Mouse (Mus musculus) heart, embryonic 12.5 days (tissue): ENCODE data around the gene Stox1. TPM values are rescaled to one million over a fixed set of nuclear protein-coding genes. Genes with fewer than 3 reads are reported as not detected.

Experiments used
- ATAC-seq: fragments of 200-750 bp; cut with Nextera tagmentation; 2 replicates; pipeline ENCODE4 v1.8.0; 2017; ENCODE audit warnings: moderate TSS enrichment, moderate library complexity; ENCODE audit not compliant: insufficient number of reproducible peaks, low FRiP score
- H3K27ac ChIP-seq: fragments of 300-500 bp; sonication (generic); 2 replicates; pipeline ENCODE4 v1.5.1; 2016; ENCODE audit warnings: mild to moderate bottlenecking, moderate library complexity; ENCODE audit not compliant: poor library complexity, severe bottlenecking
- H3K27me3 ChIP-seq: fragments of 300-500 bp; sonication (generic); replicated peaks from 2 replicates; pipeline ENCODE4 v1.6.1; 2016; ENCODE audit warnings: mild to moderate bottlenecking, moderate library complexity
- H3K36me3 ChIP-seq: fragments of 300-500 bp; sonication (generic); 2 replicates; pipeline ENCODE4 v1.6.1; 2016; ENCODE audit warnings: mild to moderate bottlenecking, moderate library complexity
- H3K4me1 ChIP-seq: fragments of 300-500 bp; sonication (generic); replicated peaks from 2 replicates; pipeline ENCODE4 v1.6.1; 2016; ENCODE audit warnings: mild to moderate bottlenecking
- H3K4me2 ChIP-seq: fragments of 300-500 bp; sonication (generic); 2 replicates; pipeline ENCODE4 v1.6.1; 2016; ENCODE audit warnings: mild to moderate bottlenecking, moderate library complexity
- H3K4me3 ChIP-seq: fragments of 300-500 bp; sonication (generic); 2 replicates; pipeline ENCODE4 v1.5.1; 2016; ENCODE audit warnings: mild to moderate bottlenecking
- H3K9ac ChIP-seq: fragments of 300-500 bp; sonication (generic); 2 replicates; pipeline ENCODE4 v1.6.1; 2016; ENCODE audit warnings: mild to moderate bottlenecking, moderate library complexity
- H3K9me3 ChIP-seq: fragments of 300-500 bp; sonication (generic); replicated peaks from 2 replicates; pipeline ENCODE4 v1.6.1; 2016; ENCODE audit warnings: mild to moderate bottlenecking, moderate library complexity
- WGBS: fragments of 180-500 bp; shearing (Covaris S2); methylation state at CpG from one replicate; pipeline ENCODE4 v1.1.7; 2016; 5-methylcytosine and 5-hydroxymethylcytosine counted together
- microRNA-seq: library from miRNA; unstranded; fragments of <30 nt; microRNA quantifications from one replicate; pipeline ENCODE4, GENCODE M21; 2017
- polyA plus RNA-seq: library from polyadenylated mRNA; unstranded; fragments of >200 nt; fragmentation: Nextera tagmentation; extraction: Ambion mirVana; gene quantifications from 2 replicates; pipeline ENCODE4 v1.2.1, GENCODE M21; 2016

The Stox1 gene
- polyA plus RNA-seq, 1 experiment from 2014 or later = 1.1 TPM

GRCm38 (mm10) chr10:62664963-62665590 is 60.9 kb downstream of the Stox1 start:
- no peaks in the 10 kb centered on the region for H3K9me3 ChIP-seq
- WGBS = 36% methylated on average over 27 of the region's 27 CpGs
- 0 out of 2 replicates have a peak, but pooled peaks cover 10% of the 10 kb centered on the region for H3K4me1 ChIP-seq
- H3K4me2 ChIP-seq = peak overlapping the region; percentile 59
- no peak overlapping the region; the same call in 1 of the 2 replicates for H3K9ac ChIP-seq
- H3K27ac ChIP-seq = 0 out of 2 replicates have a peak overlapping the region, but pooled peaks have one; percentile 45
- no peaks in the 10 kb centered on the region for H3K27me3 ChIP-seq
- ATAC-seq = peak; percentile 80
- peak overlapping the region; percentile 26 for H3K4me3 ChIP-seq
- no peaks in the 10 kb centered on the region for H3K36me3 ChIP-seq

DNA sequence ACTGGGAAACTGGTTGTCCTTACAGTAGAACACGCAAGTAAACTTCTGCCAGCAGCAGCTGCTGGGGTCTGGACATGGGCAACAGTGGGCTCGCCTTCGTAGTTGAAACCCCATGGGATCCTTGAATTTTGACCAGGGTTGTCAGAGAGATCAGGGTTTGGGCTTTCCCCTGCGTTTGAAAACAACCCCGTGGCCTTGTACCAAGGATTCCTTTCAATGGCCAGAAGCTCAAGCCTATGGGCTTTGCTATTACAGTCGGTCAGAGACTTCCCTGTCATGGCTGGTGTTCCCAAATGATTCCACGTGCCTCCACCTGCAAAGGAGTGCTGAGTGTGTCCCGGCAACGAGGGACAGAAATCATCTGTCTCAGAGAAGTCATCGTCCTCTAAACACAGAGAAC is 61.8 kb downstream of the Stox1 start:
- no peak overlapping the region for H3K4me3 ChIP-seq
- H3K9ac ChIP-seq = no peak overlapping the region
- ATAC-seq = no peak
- 0 out of 2 replicates have a peak, but pooled peaks cover 10% of the 10 kb centered on the region for H3K4me1 ChIP-seq
- H3K27ac ChIP-seq = 0 out of 2 replicates have a peak overlapping the region, but pooled peaks have one; percentile 45
- WGBS = 79% methylated on average over 10 of the region's 10 CpGs
- no peaks in the 10 kb centered on the region for H3K9me3 ChIP-seq
- peak overlapping the region; percentile 59; the same call in 1 of the 2 replicates for H3K4me2 ChIP-seq
- H3K36me3 ChIP-seq = no peaks in the 10 kb centered on the region
- H3K27me3 ChIP-seq = no peaks in the 10 kb centered on the region

- no peaks in the 10 kb centered on the region for H3K9me3 ChIP-seq
- 72% methylated on average over 7 of the region's 7 CpGs for WGBS
These were observed 69.2 kb downstream of the Stox1 start for GRCm38 (mm10) chr10:62656711-62657110.

GRCm38 (mm10) chr10:62651961-62652360 is 74.0 kb downstream of the Stox1 start:
- Histone ChIP-seq H3K4me3 (peak overlapping the region; percentile 77), H3K36me3 (peaks cover 5% of the 10 kb centered on the region), H3K9ac (peak overlapping the region; percentile 65), H3K9me3 (no peaks in the 10 kb centered on the region), H3K4me2 (peak overlapping the region; percentile 85), H3K27me3 (no peaks in the 10 kb centered on the region), H3K27ac (peak overlapping the region; percentile 91), H3K4me1 (peaks cover 8% of the 10 kb centered on the region)
- WGBS = 23% methylated on average over 3 of the region's 3 CpGs
- no peak for ATAC-seq

More at GRCm38 (mm10) chr10:62656711-62657110, 69.2 kb downstream of the Stox1 start:
- no peak overlapping the region for H3K9ac ChIP-seq
- H3K4me3 ChIP-seq = no peak overlapping the region
- H3K4me2 ChIP-seq = no peak overlapping the region
- no peaks in the 10 kb centered on the region for H3K4me1 ChIP-seq
- H3K36me3 ChIP-seq = no peaks in the 10 kb centered on the region
- no peak overlapping the region for H3K27ac ChIP-seq
- ATAC-seq = no peak
- H3K27me3 ChIP-seq = no peaks in the 10 kb centered on the region

DNA sequence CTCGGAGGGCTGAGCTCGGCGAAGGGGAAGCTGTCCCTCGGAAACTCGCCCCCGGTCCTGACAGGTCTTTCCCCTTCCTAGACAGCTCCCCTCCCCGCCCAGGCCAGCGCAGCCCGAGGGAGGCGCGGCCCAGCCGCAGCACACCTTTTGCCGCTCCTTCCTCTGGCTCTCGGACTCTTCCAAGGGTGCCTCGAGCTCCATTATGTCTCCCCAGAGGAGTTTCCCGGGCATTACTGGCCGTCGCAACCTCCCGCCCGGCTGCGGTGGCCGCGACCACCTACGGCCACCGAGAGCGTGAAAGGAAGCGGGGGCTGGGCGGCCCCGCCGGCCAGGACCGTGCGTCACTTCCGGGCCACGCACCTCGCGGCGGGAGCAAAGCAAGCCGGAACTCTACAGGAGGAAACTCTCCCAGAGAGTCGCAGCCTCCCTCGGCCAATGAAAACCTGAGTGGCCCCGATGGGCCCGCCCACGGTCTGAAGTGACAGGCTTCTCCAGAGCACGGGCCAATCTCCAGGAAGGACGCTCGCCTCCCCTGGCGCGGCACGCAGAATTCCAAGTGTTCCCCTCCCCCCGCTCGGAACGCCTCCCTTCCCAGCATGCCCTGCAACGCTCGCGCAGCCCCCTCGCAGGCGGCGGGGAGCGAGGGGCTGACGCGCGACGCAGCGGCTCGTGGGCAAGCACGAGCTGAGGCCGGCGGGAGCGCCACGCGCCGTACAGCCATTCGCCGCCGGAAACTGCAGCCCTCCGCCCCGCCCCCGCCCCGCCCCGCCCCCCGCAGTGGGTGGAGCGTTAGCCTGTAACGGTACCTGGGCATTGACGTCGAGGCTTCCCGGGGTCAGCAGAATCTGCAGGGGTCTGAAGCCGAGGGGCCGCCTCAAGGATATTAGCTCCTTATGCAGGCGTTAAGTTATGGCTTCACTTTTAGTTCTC is 74.8 kb downstream of the Stox1 start, which contains the start of gene Ddx50:
Gene Ddx50 (minus strand): TSS at position 338 of the 930 bp plus-strand sequence.
- H3K4me3 ChIP-seq = peak within 1 kb of the TSS; percentile 77
- peak within 1 kb of the TSS; percentile 85 for H3K4me2 ChIP-seq
- H3K27me3 ChIP-seq = no peaks in the 10 kb centered on the region
- no peaks in the 10 kb centered on the region for H3K9me3 ChIP-seq
- peak; percentile 98 for ATAC-seq
- WGBS = under 1% methylated on average over 89 of the region's 89 CpGs
- H3K9ac ChIP-seq = peak within 1 kb of the TSS; percentile 91
- peaks cover 8% of the 10 kb centered on the region for H3K4me1 ChIP-seq
- H3K36me3 ChIP-seq = peaks cover 13% of the 10 kb centered on the region
- peak within 1 kb of the TSS; percentile 94 for H3K27ac ChIP-seq

GRCm38 (mm10) chr10:62650358-62650782 is 75.6 kb downstream of the Stox1 start:
- H3K4me3 ChIP-seq = peak overlapping the region; percentile 77
- ATAC-seq = no peak
- H3K36me3 ChIP-seq = peaks cover 19% of the 10 kb centered on the region
- peak overlapping the region; percentile 85 for H3K4me2 ChIP-seq
- H3K27me3 ChIP-seq = no peaks in the 10 kb centered on the region
- H3K27ac ChIP-seq = peak overlapping the region; percentile 94
- H3K4me1 ChIP-seq = peaks cover 8% of the 10 kb centered on the region
- peak overlapping the region; percentile 91 for H3K9ac ChIP-seq
- H3K9me3 ChIP-seq = no peaks in the 10 kb centered on the region
- WGBS = 0% methylated on average over 17 of the region's 17 CpGs

Small RNAs within 50 kb of the gene (microRNA-seq; reads per million reads assigned to microRNA genes)
- not detected for gene Mir7215

Other genes with a start within 250 kb of the Stox1 start
- gene Vps26a, start 239.3 kb downstream of the Stox1 start, polyA plus RNA-seq = 77.7 and 81.4 TPM in 2 replicates
- 6.0 and 8.5 TPM in 2 replicates for gene Srgn, start 198.7 kb downstream of the Stox1 start, polyA plus RNA-seq
- gene Kif1bp, start 147.7 kb downstream of the Stox1 start, polyA plus RNA-seq = 34.4 and 38.7 TPM in 2 replicates
- 17.3 and 18.6 TPM in 2 replicates for gene Ddx21, start 123.8 kb downstream of the Stox1 start, polyA plus RNA-seq
- gene Ddx50, start 74.9 kb downstream of the Stox1 start, polyA plus RNA-seq = 112 and 118 TPM in 2 replicates
- gene Ccar1, start 66.2 kb upstream of the Stox1 start, polyA plus RNA-seq = 89.7 and 93.6 TPM in 2 replicates
- 28.7 and 35.4 TPM in 2 replicates for gene Tet1, start 182.9 kb upstream of the Stox1 start, polyA plus RNA-seq
- 13.1 and 13.3 TPM in 2 replicates for gene Slc25a16, start 194.5 kb upstream of the Stox1 start, polyA plus RNA-seq
- gene Dna2, start 220.9 kb upstream of the Stox1 start, polyA plus RNA-seq = 25.5 and 26.5 TPM in 2 replicates